Mouse (Mus musculus): ENCODE measurements around the gene Txndc11. TPM values are rescaled to one million over a fixed set of nuclear protein-coding genes. Genes with fewer than 3 reads are reported as not detected.

Gene Txndc11
- polyA plus RNA-seq, 1 experiment, result 13.8 TPM

DNA sequence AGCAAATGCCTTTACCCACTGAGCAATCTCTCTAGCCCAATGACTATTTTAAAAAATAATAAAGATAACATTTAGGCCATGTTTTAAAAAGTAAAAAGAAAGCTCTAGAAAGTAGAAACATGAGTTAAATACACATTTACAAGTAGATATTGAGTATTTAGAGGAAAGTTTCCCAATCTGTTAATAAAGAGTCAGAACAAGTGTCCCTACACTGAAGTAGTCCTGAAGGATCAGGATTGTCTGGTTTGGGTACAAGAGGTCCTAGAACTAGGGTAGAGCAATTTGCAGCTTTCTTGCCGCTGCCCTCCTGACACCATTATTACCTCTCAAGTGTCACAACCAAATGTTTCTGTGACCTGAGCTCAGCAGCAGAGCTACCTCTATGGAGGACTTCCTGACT is 10.3 kb downstream of the Txndc11 start:
- Histone ChIP-seq H3K4me3 (ENCODE audit: insufficient read depth, poor library complexity, severe bottlenecking) (no peak overlapping the region), H3K79me3 (ENCODE audit: low read depth) (peaks cover 8% of the 10 kb centered on the region), H3ac (ENCODE audit: control insufficient read depth, insufficient read length, low read depth) (no peak overlapping the region), H3K79me2 (ENCODE audit: control insufficient read depth, insufficient read depth) (peaks cover 16% of the 10 kb centered on the region), H3K27me3 (ENCODE audit: control insufficient read depth, insufficient read depth, insufficient read length) (no peaks in the 10 kb centered on the region), H3K36me3 (ENCODE audit: control insufficient read depth, insufficient read depth) (peaks cover 70% of the 10 kb centered on the region)
- TF ChIP-seq MYOG (IDR thresholded peaks at IDR 0.05; ENCODE audit: control insufficient read depth, extremely low read depth, insufficient read length) (no peak), CEBPB (IDR thresholded peaks at IDR 0.05; ENCODE audit: low read depth) (no peak), CTCF (IDR thresholded peaks at IDR 0.05; ENCODE audit: control insufficient read depth, insufficient read depth, insufficient read length) (no peak), FOSL1 (IDR thresholded peaks at IDR 0.05; ENCODE audit: insufficient read depth, low read length, poor library complexity, severe bottlenecking) (no peak), USF1 (IDR thresholded peaks at IDR 0.05; ENCODE audit: low read depth) (no peak), MAX (IDR thresholded peaks at IDR 0.05) (no peak), MYOD1 (IDR thresholded peaks at IDR 0.05; ENCODE audit: control insufficient read depth, insufficient read length, low read depth) (no peak)

DNA sequence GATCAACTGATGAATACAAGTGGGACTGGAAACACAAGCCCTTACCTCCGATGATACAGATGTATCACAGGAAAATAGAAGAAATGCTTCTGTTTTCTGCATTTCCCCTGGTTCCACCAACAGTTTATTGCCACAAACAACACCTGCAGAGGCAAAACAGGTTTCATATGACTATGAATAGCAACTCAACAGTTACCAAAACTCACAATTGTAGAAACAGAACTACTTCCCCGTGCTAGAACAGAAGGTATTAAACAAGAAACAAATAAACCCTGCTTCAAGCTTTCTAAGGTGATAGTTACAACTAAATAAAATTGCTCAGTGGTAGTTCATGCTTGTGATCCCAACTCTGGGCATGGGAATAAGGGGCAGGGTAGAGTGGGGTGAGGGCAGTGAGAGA is 11.8 kb downstream of the Txndc11 start:
- peaks cover 66% of the 10 kb centered on the region for H3K36me3 ChIP-seq (ENCODE audit: control insufficient read depth, insufficient read depth)
- H3K27me3 ChIP-seq (ENCODE audit: control insufficient read depth, insufficient read depth, insufficient read length), result no peaks in the 10 kb centered on the region
- H3K79me2 ChIP-seq (ENCODE audit: control insufficient read depth, insufficient read depth), result peaks cover under 1% of the 10 kb centered on the region
- TF ChIP-seq FOSL1 (IDR thresholded peaks at IDR 0.05; ENCODE audit: insufficient read depth, low read length, poor library complexity, severe bottlenecking) (no peak), CTCF (IDR thresholded peaks at IDR 0.05; ENCODE audit: control insufficient read depth, insufficient read depth, insufficient read length) (no peak), CEBPB (IDR thresholded peaks at IDR 0.05; ENCODE audit: low read depth) (no peak), USF1 (IDR thresholded peaks at IDR 0.05; ENCODE audit: low read depth) (no peak), MAX (IDR thresholded peaks at IDR 0.05) (no peak)
- H3ac ChIP-seq (ENCODE audit: control insufficient read depth, insufficient read length, low read depth), result no peak overlapping the region
- H3K4me3 ChIP-seq (ENCODE audit: insufficient read depth, poor library complexity, severe bottlenecking), result no peak overlapping the region
- H3K79me3 ChIP-seq (ENCODE audit: low read depth), result peaks cover 7% of the 10 kb centered on the region

- Histone ChIP-seq H3K4me3 (ENCODE audit: insufficient read depth, poor library complexity, severe bottlenecking) (no peak overlapping the region), H3K36me3 (ENCODE audit: control insufficient read depth, insufficient read depth) (peaks cover 24% of the 10 kb centered on the region)
These were observed 25.2 kb downstream of the Txndc11 start for GRCm38 (mm10) chr16:11109198-11109740.

GRCm38 (mm10) chr16:11104905-11105304 is 29.5 kb downstream of the Txndc11 start:
- Histone ChIP-seq H3K36me3 (ENCODE audit: control insufficient read depth, insufficient read depth) (peaks cover 21% of the 10 kb centered on the region), H3K79me2 (ENCODE audit: control insufficient read depth, insufficient read depth) (no peaks in the 10 kb centered on the region), H3K79me3 (ENCODE audit: low read depth) (no peaks in the 10 kb centered on the region), H3ac (ENCODE audit: control insufficient read depth, insufficient read length, low read depth) (no peak overlapping the region), H3K4me3 (ENCODE audit: insufficient read depth, poor library complexity, severe bottlenecking) (no peak overlapping the region), H3K27me3 (ENCODE audit: control insufficient read depth, insufficient read depth, insufficient read length) (no peaks in the 10 kb centered on the region)
- no peak for TF ChIP-seq MYOD1 (IDR thresholded peaks at IDR 0.05; ENCODE audit: control insufficient read depth, insufficient read length, low read depth)
- TF ChIP-seq MYOG (IDR thresholded peaks at IDR 0.05; ENCODE audit: control insufficient read depth, extremely low read depth, insufficient read length), result no peak
- TF ChIP-seq USF1 (IDR thresholded peaks at IDR 0.05; ENCODE audit: low read depth), result no peak
- TF ChIP-seq MAX (IDR thresholded peaks at IDR 0.05), result no peak
- no peak for TF ChIP-seq CEBPB (IDR thresholded peaks at IDR 0.05; ENCODE audit: low read depth)
- TF ChIP-seq FOSL1 (IDR thresholded peaks at IDR 0.05; ENCODE audit: insufficient read depth, low read length, poor library complexity, severe bottlenecking), result no peak

More at GRCm38 (mm10) chr16:11109198-11109740, 25.2 kb downstream of the Txndc11 start:
- Histone ChIP-seq H3K79me2 (ENCODE audit: control insufficient read depth, insufficient read depth) (no peaks in the 10 kb centered on the region), H3ac (ENCODE audit: control insufficient read depth, insufficient read length, low read depth) (no peak overlapping the region), H3K79me3 (ENCODE audit: low read depth) (no peaks in the 10 kb centered on the region), H3K27me3 (ENCODE audit: control insufficient read depth, insufficient read depth, insufficient read length) (no peaks in the 10 kb centered on the region)
- TF ChIP-seq CTCF (IDR thresholded peaks at IDR 0.05; ENCODE audit: control insufficient read depth, insufficient read depth, insufficient read length), result no peak
- TF ChIP-seq USF1 (IDR thresholded peaks at IDR 0.05; ENCODE audit: low read depth), result no peak
- TF ChIP-seq CEBPB (IDR thresholded peaks at IDR 0.05; ENCODE audit: low read depth), result no peak

- H3K4me3 ChIP-seq (ENCODE audit: insufficient read depth, poor library complexity, severe bottlenecking), result no peak overlapping the region
- H3K79me3 ChIP-seq (ENCODE audit: low read depth), result no peaks in the 10 kb centered on the region
- no peaks in the 10 kb centered on the region for H3K79me2 ChIP-seq (ENCODE audit: control insufficient read depth, insufficient read depth)
- peaks cover 14% of the 10 kb centered on the region for H3K36me3 ChIP-seq (ENCODE audit: control insufficient read depth, insufficient read depth)
- no peaks in the 10 kb centered on the region for H3K27me3 ChIP-seq (ENCODE audit: control insufficient read depth, insufficient read depth, insufficient read length)
- no peak overlapping the region for H3ac ChIP-seq (ENCODE audit: control insufficient read depth, insufficient read length, low read depth)
- TF ChIP-seq MYOG (IDR thresholded peaks at IDR 0.05; ENCODE audit: control insufficient read depth, extremely low read depth, insufficient read length) (no peak), CEBPB (IDR thresholded peaks at IDR 0.05; ENCODE audit: low read depth) (no peak), FOSL1 (IDR thresholded peaks at IDR 0.05; ENCODE audit: insufficient read depth, low read length, poor library complexity, severe bottlenecking) (no peak), MAX (IDR thresholded peaks at IDR 0.05) (no peak), MYOD1 (IDR thresholded peaks at IDR 0.05; ENCODE audit: control insufficient read depth, insufficient read length, low read depth) (no peak), CTCF (IDR thresholded peaks at IDR 0.05; ENCODE audit: control insufficient read depth, insufficient read depth, insufficient read length) (no peak), USF1 (IDR thresholded peaks at IDR 0.05; ENCODE audit: low read depth) (no peak)
These were observed 37.1 kb downstream of the Txndc11 start for GRCm38 (mm10) chr16:11097301-11097700.

- Histone ChIP-seq H3K79me3 (ENCODE audit: low read depth) (no peaks in the 10 kb centered on the region), H3K27me3 (ENCODE audit: control insufficient read depth, insufficient read depth, insufficient read length) (no peaks in the 10 kb centered on the region), H3K36me3 (ENCODE audit: control insufficient read depth, insufficient read depth) (peaks cover 34% of the 10 kb centered on the region), H3K4me3 (ENCODE audit: insufficient read depth, poor library complexity, severe bottlenecking) (no peak overlapping the region), H3ac (ENCODE audit: control insufficient read depth, insufficient read length, low read depth) (no peak overlapping the region), H3K79me2 (ENCODE audit: control insufficient read depth, insufficient read depth) (no peaks in the 10 kb centered on the region)
- no peak for TF ChIP-seq MYOD1 (IDR thresholded peaks at IDR 0.05; ENCODE audit: control insufficient read depth, insufficient read length, low read depth)
- no peak for TF ChIP-seq MYOG (IDR thresholded peaks at IDR 0.05; ENCODE audit: control insufficient read depth, extremely low read depth, insufficient read length)
- TF ChIP-seq USF1 (IDR thresholded peaks at IDR 0.05; ENCODE audit: low read depth), result no peak
- no peak for TF ChIP-seq MAX (IDR thresholded peaks at IDR 0.05)
- no peak for TF ChIP-seq CEBPB (IDR thresholded peaks at IDR 0.05; ENCODE audit: low read depth)
- TF ChIP-seq CTCF (IDR thresholded peaks at IDR 0.05; ENCODE audit: control insufficient read depth, insufficient read depth, insufficient read length), result no peak
- TF ChIP-seq FOSL1 (IDR thresholded peaks at IDR 0.05; ENCODE audit: insufficient read depth, low read length, poor library complexity, severe bottlenecking), result no peak
These were observed 40.6 kb downstream of the Txndc11 start for GRCm38 (mm10) chr16:11093717-11094386.
